Mouse (Mus musculus): ENCODE measurements at regions not wholly inside any gene's neighbourhood (a gene's known extent, or its start where the extent isn't known, plus 50 kb on each side); places are given as distances from the start of the nearest gene placed in this dataset.

GRCm38 (mm10) chr13:115209402-115210192 is 107.8 kb upstream of the Itga1 start:
- TF ChIP-seq HCFC1 (IDR thresholded peaks at IDR 0.05; ENCODE audit: borderline replicate concordance, insufficient read depth, low read length): no peak
- TF ChIP-seq ZC3H11A (IDR thresholded peaks at IDR 0.05; ENCODE audit: borderline replicate concordance, low read depth, low read length): no peak
- no peak for TF ChIP-seq ZNF384 (IDR thresholded peaks at IDR 0.05; ENCODE audit: low read depth, low read length)
